Mouse (Mus musculus) bone marrow, adult 2 months (tissue): ENCODE measurements at regions not wholly inside any gene's neighbourhood (a gene's known extent, or its start where the extent isn't known, plus 50 kb on each side); places are given as distances from the start of the nearest gene placed in this dataset.
A peak's percentile ranks its signal among the peaks of the same experiment; 100 is the strongest.

Experiments used
- H3K27ac ChIP-seq: fragments of 200-500 bp; 2 replicates; pipeline ENCODE4 v1.5.1; 2012; ENCODE audit warnings: low read depth, mild to moderate bottlenecking, control low read depth, inconsistent platforms, low read length; ENCODE audit not compliant: control insufficient read depth, poor library complexity, insufficient read depth
- H3K4me1 ChIP-seq: fragments of 200-500 bp; 2 replicates; pipeline ENCODE4 v1.6.1; 2011; ENCODE audit warnings: low read length; ENCODE audit not compliant: control insufficient read depth, insufficient read depth
- H3K4me3 ChIP-seq: fragments of 200-500 bp; replicated peaks from 2 replicates; pipeline ENCODE3; 2011; ENCODE audit warnings: mild to moderate bottlenecking, low read depth, low read length, control low read depth; ENCODE audit not compliant: control insufficient read depth
- CTCF ChIP-seq: fragments of 200-500 bp; IDR thresholded peaks from 2 replicates; pipeline ENCODE4 v1.5.1; 2011; ENCODE audit warnings: low read length, control low read depth; ENCODE audit not compliant: control insufficient read depth, insufficient read depth
- POLR2A ChIP-seq: fragments of 200-500 bp; IDR thresholded peaks from 2 replicates; pipeline ENCODE4 v1.6.1; 2011; ENCODE audit warnings: low read depth, mild to moderate bottlenecking, control low read depth, low read length, borderline replicate concordance; ENCODE audit not compliant: control insufficient read depth
- WGBS: fragments of 180-500 bp; shearing (Covaris S2); methylation state at CpG from one replicate; pipeline ENCODE4 v1.1.7; 2018; 5-methylcytosine and 5-hydroxymethylcytosine counted together

DNA sequence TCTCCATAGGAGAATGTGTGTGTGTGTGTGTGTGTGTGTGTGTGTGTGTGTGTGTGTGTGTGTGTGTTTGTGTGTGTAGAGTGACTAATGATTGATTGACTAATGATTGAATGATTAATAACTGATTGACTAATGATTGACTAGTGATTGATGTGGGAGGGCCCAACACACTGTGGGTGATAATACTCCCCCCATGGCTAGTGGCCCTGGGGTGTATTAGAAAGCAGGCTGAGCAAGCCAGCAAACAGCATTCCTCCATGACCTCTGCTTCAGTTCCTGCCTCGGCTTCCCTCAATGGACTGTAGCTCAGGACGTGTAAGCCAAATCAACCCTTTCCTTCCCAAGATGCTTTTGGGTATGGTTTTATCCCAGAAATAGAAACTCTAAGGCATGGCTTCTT lies 114.1 kb upstream of the Rreb1 start:
- no peak overlapping the region for H3K27ac ChIP-seq
- no peak overlapping the region for H3K4me3 ChIP-seq
- H3K4me1 ChIP-seq: peaks cover 5% of the 10 kb centered on the region; the same call in 1 of the 2 replicates
- 79% methylated on average over 2 of the region's 2 CpGs for WGBS
- TF ChIP-seq POLR2A (no peak), CTCF (no peak)

DNA sequence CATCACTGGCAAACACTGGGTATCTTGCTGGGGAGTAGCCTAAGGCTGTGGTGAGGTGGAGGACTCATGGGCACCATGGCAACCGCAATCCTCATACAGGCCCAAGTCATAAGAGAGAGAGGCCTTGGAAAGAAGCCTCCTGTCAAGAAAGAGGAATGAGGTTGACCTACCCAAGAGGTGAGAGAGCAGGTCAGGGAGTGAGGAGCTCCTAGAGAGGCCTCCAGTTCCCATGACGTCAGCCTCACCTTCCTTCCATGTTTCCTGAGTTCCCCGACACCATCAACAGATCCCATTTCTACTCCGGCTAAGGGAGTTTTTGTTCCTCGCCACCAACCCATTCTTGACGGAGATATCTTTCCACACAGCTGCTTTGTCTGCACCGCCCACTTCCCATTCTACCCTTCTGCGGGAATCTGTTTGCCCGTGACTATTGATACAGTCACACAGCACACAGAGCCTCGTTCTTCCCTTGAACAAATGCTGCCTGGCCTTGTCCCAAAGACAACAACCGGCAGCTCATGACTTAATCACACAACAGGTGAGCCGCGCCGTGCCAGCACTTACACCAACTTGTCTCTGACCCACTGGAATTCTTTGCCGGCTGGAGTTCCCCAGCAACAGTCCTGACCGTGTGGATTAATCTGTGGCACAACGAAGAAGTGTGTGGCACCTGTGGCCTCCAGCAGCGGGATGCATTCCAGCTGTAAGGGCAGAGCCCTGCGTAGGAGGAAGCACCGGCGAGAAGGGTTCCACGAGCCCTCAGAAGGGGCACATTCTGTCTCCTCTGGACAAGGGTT lies 111.8 kb upstream of the Rreb1 start:
- 16% methylated on average over 22 of the region's 22 CpGs for WGBS
- TF ChIP-seq POLR2A: no peak
- no peak for TF ChIP-seq CTCF
- peaks cover 2% of the 10 kb centered on the region; the same call in 1 of the 2 replicates for H3K4me1 ChIP-seq
- H3K4me3 ChIP-seq: no peak overlapping the region
- no peak overlapping the region for H3K27ac ChIP-seq

DNA sequence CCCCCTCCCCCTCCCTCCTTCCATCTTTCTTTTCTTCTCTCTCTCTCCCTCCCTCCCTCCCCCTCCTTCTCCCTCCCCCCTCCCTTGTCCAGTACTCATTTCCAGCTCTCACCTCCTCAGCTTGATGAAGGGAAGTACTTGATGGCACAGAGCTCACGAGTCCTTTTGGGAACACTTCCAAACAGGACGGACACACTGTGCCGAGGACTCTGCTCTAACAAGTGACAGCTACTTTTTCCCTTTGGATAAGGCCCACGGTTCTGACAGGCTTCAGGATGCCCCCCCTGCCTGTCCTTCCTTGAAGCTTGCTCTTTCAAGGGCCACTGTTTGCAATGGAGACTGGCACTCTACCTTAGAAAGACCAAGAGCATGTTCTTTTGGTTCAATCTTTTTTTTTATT lies 110.8 kb upstream of the Rreb1 start:
- no peak for TF ChIP-seq POLR2A
- TF ChIP-seq CTCF: no peak
- H3K4me1 ChIP-seq: peaks cover 2% of the 10 kb centered on the region; the same call in 1 of the 2 replicates
- 14% methylated on average over 4 of the region's 4 CpGs for WGBS
- H3K27ac ChIP-seq: no peak overlapping the region
- no peak overlapping the region for H3K4me3 ChIP-seq

DNA sequence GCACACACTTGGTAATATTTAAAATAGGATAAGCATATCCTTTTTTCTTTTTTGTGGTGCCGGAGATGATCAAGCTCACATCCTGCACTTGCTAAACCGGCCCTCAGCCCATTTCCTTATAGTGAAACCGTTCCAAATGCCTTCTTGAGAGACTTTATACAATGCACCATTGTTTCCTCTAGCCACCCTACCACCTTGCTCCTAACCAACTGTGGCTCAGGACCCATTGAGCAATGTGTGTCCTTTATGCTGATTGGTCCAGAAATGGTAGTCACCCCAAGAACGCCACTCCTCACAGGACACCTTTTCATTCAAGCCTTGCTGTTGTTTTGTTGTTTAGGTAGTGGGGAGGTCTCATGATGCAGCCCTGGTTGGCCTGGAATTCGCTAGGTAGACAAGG lies 110.3 kb upstream of the Rreb1 start:
- TF ChIP-seq POLR2A (no peak), CTCF (no peak)
- H3K4me3 ChIP-seq: no peak overlapping the region
- WGBS: 34% methylated on average over 5 of the region's 5 CpGs
- H3K4me1 ChIP-seq: peaks cover 2% of the 10 kb centered on the region; the same call in 1 of the 2 replicates
- no peak overlapping the region for H3K27ac ChIP-seq

DNA sequence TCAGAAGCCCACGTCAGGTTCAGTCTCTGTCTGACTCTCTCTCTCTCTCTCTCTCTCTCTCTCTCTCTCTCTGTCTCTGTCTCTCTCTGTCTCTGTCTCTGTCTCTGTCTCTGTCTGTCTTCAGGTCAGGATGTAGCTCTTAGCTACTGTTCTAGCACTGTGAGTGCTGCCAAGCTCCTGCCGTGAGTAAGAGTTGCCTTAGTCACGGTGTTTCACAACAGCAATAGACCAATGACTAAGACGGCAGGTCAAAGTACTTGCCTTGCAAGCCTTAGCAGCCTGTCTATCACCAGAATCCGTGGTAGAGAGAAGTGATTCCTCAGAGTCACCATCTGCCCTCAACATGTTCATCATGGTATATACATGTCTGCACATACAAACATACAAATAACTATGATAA lies 107.1 kb upstream of the Rreb1 start:
- Histone ChIP-seq H3K4me3 (no peak overlapping the region), H3K4me1 (peaks cover 6% of the 10 kb centered on the region; the same call in 1 of the 2 replicates), H3K27ac (no peak overlapping the region)
- WGBS: 49% methylated on average over 5 of the region's 5 CpGs
- TF ChIP-seq CTCF: no peak
- TF ChIP-seq POLR2A: no peak

DNA sequence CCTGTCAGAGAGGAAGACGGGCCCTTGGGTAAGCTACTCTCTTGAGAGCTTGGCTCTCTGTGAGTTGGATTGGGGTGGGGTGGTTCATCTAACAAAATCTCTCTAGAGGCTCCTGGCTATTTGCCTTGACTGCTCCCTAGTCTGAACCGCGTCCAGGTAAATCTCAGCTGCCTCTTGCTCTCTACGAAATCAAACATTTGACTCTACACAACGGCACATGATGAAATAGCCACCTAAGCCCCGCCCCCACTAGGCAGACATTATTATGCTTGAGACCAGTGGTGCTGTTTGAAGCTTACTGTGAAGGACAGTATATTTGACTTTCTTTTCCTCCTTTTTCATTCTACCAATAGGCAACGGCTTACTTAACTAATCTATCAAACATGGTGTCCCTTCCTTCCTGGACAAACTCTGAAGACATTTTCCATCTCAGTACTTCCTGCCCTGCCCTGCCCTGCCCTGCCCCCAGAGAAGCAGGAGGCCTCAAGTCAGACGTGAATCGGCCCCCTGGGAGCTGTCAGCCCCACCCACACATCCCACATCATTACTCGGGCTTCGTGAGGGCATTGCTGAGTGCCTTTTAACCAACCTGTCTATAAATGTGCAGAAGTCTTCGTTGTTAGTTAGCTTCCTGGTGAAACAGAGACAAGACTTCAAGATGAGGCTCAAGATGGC lies 103.4 kb upstream of the Rreb1 start:
- Histone ChIP-seq H3K4me1 (peaks cover 4% of the 10 kb centered on the region; the same call in 1 of the 2 replicates), H3K27ac (peak overlapping the region; percentile 28; the same call in 1 of the 2 replicates), H3K4me3 (no peak overlapping the region)
- WGBS: 38% methylated on average over 12 of the region's 12 CpGs
- TF ChIP-seq POLR2A (no peak), CTCF (no peak)

DNA sequence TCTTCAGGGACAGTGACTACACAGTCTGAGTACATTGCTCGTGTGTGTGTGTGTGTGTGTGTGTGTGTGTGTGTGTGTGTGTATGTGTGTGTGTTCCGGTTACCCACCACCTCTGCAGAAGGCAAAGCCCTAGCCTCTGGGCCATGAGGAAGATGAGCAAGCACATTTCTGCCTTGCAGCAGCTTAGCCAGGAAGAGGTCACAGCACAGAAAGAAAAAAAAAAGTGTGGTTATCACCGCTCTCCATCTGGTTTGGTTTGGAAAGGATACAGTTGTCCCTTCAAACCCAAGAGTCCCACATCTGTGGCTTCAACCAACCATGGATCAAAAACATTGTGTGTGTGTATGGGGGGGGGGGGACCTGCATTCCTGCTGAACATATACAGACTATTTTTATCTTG lies 102.5 kb upstream of the Rreb1 start:
- H3K4me3 ChIP-seq: no peak overlapping the region
- H3K4me1 ChIP-seq: peaks cover 4% of the 10 kb centered on the region; the same call in 1 of the 2 replicates
- 6% methylated on average over 3 of the region's 3 CpGs for WGBS
- TF ChIP-seq CTCF (no peak), POLR2A (no peak)
- no peak overlapping the region for H3K27ac ChIP-seq

DNA sequence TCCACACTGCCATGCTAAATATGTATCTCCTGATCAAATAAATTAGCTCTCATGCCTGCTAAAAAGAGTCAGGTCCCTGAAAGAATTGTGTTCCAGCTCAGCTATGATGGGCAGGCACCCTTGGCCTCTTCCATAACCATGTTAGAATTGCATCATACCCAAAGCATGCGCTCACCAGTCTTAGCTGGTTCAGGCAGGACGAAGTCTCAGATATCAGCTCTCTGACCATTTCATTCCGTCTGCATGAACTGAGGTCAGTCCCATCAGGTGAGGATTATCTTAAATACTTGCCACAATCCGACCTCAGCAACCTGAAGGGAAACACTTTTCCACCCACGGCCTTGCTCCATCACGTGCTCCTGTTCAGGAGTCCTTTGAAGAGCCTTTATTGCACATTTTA lies 101.3 kb upstream of the Rreb1 start:
- H3K4me3 ChIP-seq: no peak overlapping the region
- no peak for TF ChIP-seq POLR2A
- TF ChIP-seq CTCF: no peak
- 66% methylated on average over 6 of the region's 6 CpGs for WGBS
- peaks cover 4% of the 10 kb centered on the region; the same call in 1 of the 2 replicates for H3K4me1 ChIP-seq
- no peak overlapping the region for H3K27ac ChIP-seq

DNA sequence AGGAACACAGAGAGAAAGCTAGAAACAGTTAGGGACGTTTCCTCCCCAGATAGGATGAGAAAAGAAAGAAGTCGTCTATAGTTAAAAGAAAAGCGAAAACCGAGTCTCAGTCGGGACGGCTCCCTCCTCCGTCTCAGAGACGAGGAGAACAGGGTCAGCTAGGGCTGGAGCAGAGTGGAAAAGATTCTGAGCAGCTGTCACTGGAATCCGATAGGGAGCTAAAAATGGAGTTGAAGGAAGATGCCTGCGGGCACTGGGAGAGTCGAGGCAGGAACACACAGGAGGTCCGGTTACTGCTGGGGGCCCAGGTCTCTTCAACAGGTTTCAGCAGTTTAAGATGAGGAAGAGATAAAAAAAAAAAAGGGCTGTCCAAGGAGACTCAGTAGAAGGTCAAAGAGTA lies 99.9 kb upstream of the Rreb1 start:
- Histone ChIP-seq H3K4me3 (no peak overlapping the region), H3K27ac (no peak overlapping the region), H3K4me1 (peaks cover 4% of the 10 kb centered on the region; the same call in 1 of the 2 replicates)
- TF ChIP-seq POLR2A: no peak
- no peak for TF ChIP-seq CTCF
- whole genome bisulfite sequencing: 82% methylated on average over 12 of the region's 12 CpGs
